ENCODE assay signal across 18 mouse cellular contexts in genomic region chr7:47042121-47042520, GRCm38 (mm10). TPM values are rescaled to one million over a fixed set of nuclear protein-coding genes. Genes with fewer than 3 reads are reported as not detected.
A peak's percentile ranks its signal among the peaks of the same experiment; 100 is the strongest.
DNase-seq lines count a peak whose midpoint lies in the region; ATAC-seq and TF ChIP-seq lines count a peak whose summit lies in the region.
"Had no signal": no experiment of that assay in that cellular context is flagged by ENCODE, and none has a peak within 500 bp of the region (broad histone marks: within the 10 kb centered on the region; RNA-seq: fewer than 3 reads in every experiment).

No protein-coding gene starts in this region.

- no peak for DNase-seq in heart, embryonic 10.5 days (ENCODE audit: low spot score)
- no peak for DNase-seq in kidney, postnatal 0 days (ENCODE audit: low spot score)
- no peak for DNase-seq in kidney, postnatal 14 days
- DNase-seq in adrenal gland, adult (ENCODE audit: inconsistent age in 2 of 2, low spot score in 1 of 2): no peak
- DNase-seq: adrenal gland, adult 8-10 months; cerebellum, adult 9-10 months; gastrocnemius, postnatal 25 days; right cerebral cortex, postnatal 4 days; thymus, postnatal 4 days had no signal

- peak overlapping the region; percentile 62 for H3K27ac ChIP-seq in heart, embryonic 10.5 days
- H3K27ac ChIP-seq in heart, embryonic 11.5 days (ENCODE audit: low read depth, low read length): no peak overlapping the region
- H3K27ac ChIP-seq in kidney, postnatal 0 days: peak overlapping the region; percentile 83
- peak overlapping the region; percentile 41; the same call in 1 of the 2 replicates for H3K27ac ChIP-seq in intestine, postnatal 0 days (ENCODE audit: low read depth, low read length)
- peak overlapping the region; percentile 55 for H3K27ac ChIP-seq in stomach, embryonic 15.5 days
- H3K27ac ChIP-seq: left cerebral cortex, adult 2 months; limb, embryonic 13.5 days; neural tube, embryonic 12.5 days had no signal

- no peak for ATAC-seq in heart, embryonic 11.5 days (replicated peaks; ENCODE audit: insufficient number of reproducible peaks, low FRiP score, low TSS enrichment)
- peak; percentile 71 for ATAC-seq in kidney, postnatal 0 days (replicated peaks; ENCODE audit: low FRiP score, low read depth)
- ATAC-seq in intestine, postnatal 0 days: peak; percentile 74
- ATAC-seq in stomach, embryonic 15.5 days (ENCODE audit: insufficient read depth, low FRiP score, low read depth): no peak

- 86% methylated on average over 4 of the region's 4 CpGs for WGBS in heart, embryonic 10.5 days
- WGBS in heart, embryonic 11.5 days (ENCODE audit: insufficient replicate concordance): 77% methylated on average over 4 of the region's 4 CpGs
- WGBS in kidney, postnatal 0 days: 73% methylated on average over 4 of the region's 4 CpGs
- 51% methylated on average over 4 of the region's 4 CpGs for WGBS in intestine, postnatal 0 days
- WGBS in stomach, embryonic 15.5 days: 80% methylated on average over 4 of the region's 4 CpGs

- H3K4me3 ChIP-seq in heart, embryonic 10.5 days: no peak overlapping the region
- H3K4me3 ChIP-seq in heart, embryonic 11.5 days (ENCODE audit: low read depth, low read length): no peak overlapping the region
- no peak overlapping the region for H3K4me3 ChIP-seq in kidney, postnatal 0 days (replicated peaks; ENCODE audit: low read depth, low read length)
- H3K4me3 ChIP-seq in intestine, postnatal 0 days (ENCODE audit: low read depth, low read length): no peak overlapping the region
- no peak overlapping the region for H3K4me3 ChIP-seq in stomach, embryonic 15.5 days (replicated peaks)
- H3K4me3 ChIP-seq: left cerebral cortex, adult 2 months; limb, embryonic 13.5 days; neural tube, embryonic 12.5 days had no signal

- no peak overlapping the region for H3K9ac ChIP-seq in heart, embryonic 11.5 days (ENCODE audit: low read depth, low read length)
- H3K9ac ChIP-seq in kidney, postnatal 0 days (ENCODE audit: low read depth, low read length): no peak overlapping the region
- H3K9ac ChIP-seq in intestine, postnatal 0 days (ENCODE audit: low read depth, low read length): no peak overlapping the region
- no peak overlapping the region for H3K9ac ChIP-seq in stomach, embryonic 15.5 days
- H3K9ac ChIP-seq: limb, embryonic 13.5 days; neural tube, embryonic 12.5 days had no signal

- H3K36me3 ChIP-seq in heart, embryonic 10.5 days: no peaks in the 10 kb centered on the region
- H3K36me3 ChIP-seq in heart, embryonic 11.5 days (ENCODE audit: control insufficient read depth, insufficient read depth, low read length): no peaks in the 10 kb centered on the region
- no peaks in the 10 kb centered on the region for H3K36me3 ChIP-seq in kidney, postnatal 0 days (ENCODE audit: insufficient read depth, low read length)
- H3K36me3 ChIP-seq in intestine, postnatal 0 days (ENCODE audit: control insufficient read depth, insufficient read depth): no peaks in the 10 kb centered on the region
- H3K36me3 ChIP-seq in stomach, embryonic 15.5 days: no peaks in the 10 kb centered on the region
- H3K36me3 ChIP-seq: limb, embryonic 13.5 days; neural tube, embryonic 12.5 days had no signal

- no peak for TF ChIP-seq CTCF in kidney, postnatal 0 days (IDR thresholded peaks at IDR 0.05; ENCODE audit: low read depth)
- TF ChIP-seq CTCF in intestine, postnatal 0 days (IDR thresholded peaks at IDR 0.05; ENCODE audit: low read depth): no peak

- H3K27me3 ChIP-seq in heart, embryonic 10.5 days (ENCODE audit: insufficient read depth, poor library complexity, severe bottlenecking): no peaks in the 10 kb centered on the region
- H3K27me3 ChIP-seq in heart, embryonic 11.5 days (ENCODE audit: control insufficient read depth, insufficient read depth, low read length): no peaks in the 10 kb centered on the region
- H3K27me3 ChIP-seq in kidney, postnatal 0 days (ENCODE audit: insufficient read depth, low read length): no peaks in the 10 kb centered on the region
- H3K27me3 ChIP-seq in intestine, postnatal 0 days (replicated peaks; ENCODE audit: control insufficient read depth, insufficient read depth, low read length): no peaks in the 10 kb centered on the region
- H3K27me3 ChIP-seq in stomach, embryonic 15.5 days (replicated peaks): no peaks in the 10 kb centered on the region
- H3K27me3 ChIP-seq: limb, embryonic 13.5 days; neural tube, embryonic 12.5 days had no signal

- H3K4me2 ChIP-seq in heart, embryonic 11.5 days: no peak overlapping the region
- H3K4me2 ChIP-seq in kidney, postnatal 0 days (ENCODE audit: low read length): no peak overlapping the region
- H3K4me2 ChIP-seq in intestine, postnatal 0 days (replicated peaks; ENCODE audit: low read depth): no peak overlapping the region
- H3K4me2 ChIP-seq in stomach, embryonic 15.5 days: no peak overlapping the region
- H3K4me2 ChIP-seq: limb, embryonic 13.5 days; neural tube, embryonic 12.5 days had no signal

- no peaks in the 10 kb centered on the region for H3K9me3 ChIP-seq in heart, embryonic 10.5 days
- H3K9me3 ChIP-seq in heart, embryonic 11.5 days (replicated peaks; ENCODE audit: control insufficient read depth, low read length): no peaks in the 10 kb centered on the region
- no peaks in the 10 kb centered on the region for H3K9me3 ChIP-seq in kidney, postnatal 0 days (replicated peaks; ENCODE audit: low read length)
- H3K9me3 ChIP-seq in intestine, postnatal 0 days (ENCODE audit: control insufficient read depth): no peaks in the 10 kb centered on the region
- no peaks in the 10 kb centered on the region for H3K9me3 ChIP-seq in stomach, embryonic 15.5 days
- H3K9me3 ChIP-seq: limb, embryonic 13.5 days; neural tube, embryonic 12.5 days had no signal

- H3K4me1 ChIP-seq in heart, embryonic 10.5 days: peaks cover 8% of the 10 kb centered on the region
- 0 out of 2 replicates have a peak, but pooled peaks cover 4% of the 10 kb centered on the region for H3K4me1 ChIP-seq in heart, embryonic 11.5 days (ENCODE audit: control insufficient read depth, insufficient read depth, low read length)
- peaks cover 4% of the 10 kb centered on the region; the same call in 1 of the 2 replicates for H3K4me1 ChIP-seq in kidney, postnatal 0 days (replicated peaks; ENCODE audit: insufficient read depth, low read length)
- H3K4me1 ChIP-seq in intestine, postnatal 0 days (replicated peaks; ENCODE audit: control insufficient read depth, insufficient read depth, low read length): peaks cover 10% of the 10 kb centered on the region; the same call in 1 of the 2 replicates
- peaks cover 7% of the 10 kb centered on the region; the same call in 1 of the 2 replicates for H3K4me1 ChIP-seq in stomach, embryonic 15.5 days
- H3K4me1 ChIP-seq: limb, embryonic 13.5 days; neural tube, embryonic 12.5 days had no signal

RNA-seq across cellular contexts. Expression of gene Tmem86a, which starts 8.3 kb away (rescaled TPM):
- 14.8 and 19.9 TPM in 2 replicates for polyA plus RNA-seq in heart, embryonic 10.5 days (2016; fragmentation: Nextera tagmentation; extraction: Ambion mirVana)
- 13.7 and 15.5 TPM in 2 replicates for polyA plus RNA-seq in heart, embryonic 11.5 days (2014; fragmentation: Nextera tagmentation; extraction: Ambion mirVana)
- polyA plus RNA-seq in kidney, postnatal 0 days (2015; fragmentation: Nextera tagmentation; extraction: Ambion mirVana): 42.1 and 43.6 TPM in 2 replicates
- 43.8 and 48.0 TPM in 2 replicates for polyA plus RNA-seq in intestine, postnatal 0 days (2015; fragmentation: Nextera tagmentation; extraction: Ambion mirVana)
- 29.8 and 33.5 TPM in 2 replicates for polyA plus RNA-seq in stomach, embryonic 15.5 days (2015; fragmentation: Nextera tagmentation; extraction: Ambion mirVana)

RNA-seq across cellular contexts. Expression of gene Spty2d1, which starts 33.9 kb away (rescaled TPM):
- polyA plus RNA-seq in heart, embryonic 10.5 days (2016; fragmentation: Nextera tagmentation; extraction: Ambion mirVana): 14.4 and 15.6 TPM in 2 replicates
- 15.6 and 18.8 TPM in 2 replicates for polyA plus RNA-seq in heart, embryonic 11.5 days (2014; fragmentation: Nextera tagmentation; extraction: Ambion mirVana)
- 13.7 and 15.9 TPM in 2 replicates for polyA plus RNA-seq in kidney, postnatal 0 days (2015; fragmentation: Nextera tagmentation; extraction: Ambion mirVana)
- 8.0 and 10.3 TPM in 2 replicates for polyA plus RNA-seq in intestine, postnatal 0 days (2015; fragmentation: Nextera tagmentation; extraction: Ambion mirVana)
- polyA plus RNA-seq in stomach, embryonic 15.5 days (2015; fragmentation: Nextera tagmentation; extraction: Ambion mirVana): 19.3 and 19.7 TPM in 2 replicates

RNA-seq across cellular contexts. Expression of gene Gm9999, which starts 58.7 kb away (rescaled TPM):
- polyA plus RNA-seq in heart, embryonic 10.5 days (2016; fragmentation: Nextera tagmentation; extraction: Ambion mirVana): not detected in 2 replicates
- not detected in 2 replicates for polyA plus RNA-seq in heart, embryonic 11.5 days (2014; fragmentation: Nextera tagmentation; extraction: Ambion mirVana)
- not detected in 2 replicates for polyA plus RNA-seq in kidney, postnatal 0 days (2015; fragmentation: Nextera tagmentation; extraction: Ambion mirVana)
- not detected in 2 replicates for polyA plus RNA-seq in intestine, postnatal 0 days (2015; fragmentation: Nextera tagmentation; extraction: Ambion mirVana)
- not detected in 2 replicates for polyA plus RNA-seq in stomach, embryonic 15.5 days (2015; fragmentation: Nextera tagmentation; extraction: Ambion mirVana)
- polyA plus RNA-seq: C2C12; hindbrain, embryonic 11.5 days; limb, embryonic 13.5 days; midbrain, postnatal 0 days; neural tube, embryonic 12.5 days had no signal

Comparison
In these comparisons a context has a peak if more than half of its experiments do, and no peak if none do; other contexts are left out.
1. ATAC-seq: peak in kidney, postnatal 0 days (single experiment) and intestine, postnatal 0 days (single experiment); none in heart, embryonic 11.5 days (single experiment) and stomach, embryonic 15.5 days (single experiment).